In genomic region chr13:112762548-112762947, GRCm38 (mm10) we compare ENCODE assay signal across 18 mouse cellular contexts. TPM values are rescaled to one million over a fixed set of nuclear protein-coding genes. Genes with fewer than 3 reads are reported as not detected.
A peak's percentile ranks its signal among the peaks of the same experiment; 100 is the strongest.
DNase-seq lines count a peak whose midpoint lies in the region; ATAC-seq and TF ChIP-seq lines count a peak whose summit lies in the region.
"Had no signal": no experiment of that assay in that cellular context is flagged by ENCODE, and none has a peak within 500 bp of the region (broad histone marks: within the 10 kb centered on the region; RNA-seq: fewer than 3 reads in every experiment).

No protein-coding gene starts in this region.

- H3K4me3 ChIP-seq in heart, embryonic 15.5 days, result no peak overlapping the region
- H3K4me3 ChIP-seq in heart, embryonic 10.5 days, result no peak overlapping the region
- no peak overlapping the region for H3K4me3 ChIP-seq in liver, adult 2 months (ENCODE audit: insufficient read depth, low read depth, low read length)
- no peak overlapping the region for H3K4me3 ChIP-seq in embryonic facial prominence, embryonic 12.5 days
- no peak overlapping the region for H3K4me3 ChIP-seq in stomach, embryonic 14.5 days (ENCODE audit: low read depth, low read length)
- H3K4me3 ChIP-seq: erythroblast, embryonic 14.5 days; forebrain, embryonic 15.5 days had no signal

- peak overlapping the region; percentile 26; the same call in 1 of the 2 replicates for H3K27ac ChIP-seq in heart, embryonic 15.5 days
- H3K27ac ChIP-seq in heart, embryonic 10.5 days, result no peak overlapping the region; the same call in 1 of the 2 replicates
- peak overlapping the region; percentile 40; the same call in 1 of the 2 replicates for H3K27ac ChIP-seq in liver, adult 2 months (replicated peaks; ENCODE audit: insufficient read depth, low read depth, low read length)
- peak overlapping the region; percentile 31; the same call in 1 of the 2 replicates for H3K27ac ChIP-seq in embryonic facial prominence, embryonic 12.5 days
- peak overlapping the region; percentile 27; the same call in 1 of the 2 replicates for H3K27ac ChIP-seq in stomach, embryonic 14.5 days (ENCODE audit: low read length)
- H3K27ac ChIP-seq: forebrain, embryonic 15.5 days; hindbrain, embryonic 14.5 days had no signal

- DNase-seq in heart, embryonic 10.5 days (ENCODE audit: low spot score), result no peak
- DNase-seq in liver, adult 2 months (ENCODE audit: extremely low read depth, low read depth, low spot score), result no peak
- DNase-seq in liver, result no peak
- no peak for DNase-seq in embryo, embryonic 11 days
- DNase-seq in urinary bladder, adult 2 months (ENCODE audit: low spot score), result no peak
- DNase-seq: adrenal gland, adult 8-10 months; cerebellum, adult 18-20 months; layer of hippocampus, postnatal 36 days; left cerebral cortex, postnatal 4 days; midbrain, embryonic 14.5 days; thymus, adult 2 months had no signal

- TF ChIP-seq CTCF in liver, adult 2 months (IDR thresholded peaks at IDR 0.05; ENCODE audit: low read depth, low read length), result no peak

- H3K79me2 ChIP-seq in liver, adult 2 months (ENCODE audit: control insufficient read depth, insufficient read depth, low read length), result no peaks in the 10 kb centered on the region

- WGBS in heart, embryonic 15.5 days, result 52% methylated on average over 4 of the region's 4 CpGs
- WGBS in heart, embryonic 10.5 days, result 70% methylated on average over 4 of the region's 4 CpGs
- WGBS in liver, adult 2 months, result 74% methylated on average over 4 of the region's 4 CpGs
- WGBS in embryonic facial prominence, embryonic 12.5 days, result 31% methylated on average over 4 of the region's 4 CpGs
- WGBS in stomach, embryonic 14.5 days, result 36% methylated on average over 4 of the region's 4 CpGs

- no peak overlapping the region for H3K9ac ChIP-seq in heart, embryonic 15.5 days
- H3K9ac ChIP-seq in liver, adult 2 months (ENCODE audit: low read depth, low read length), result no peak overlapping the region
- no peak overlapping the region for H3K9ac ChIP-seq in embryonic facial prominence, embryonic 12.5 days
- no peak overlapping the region for H3K9ac ChIP-seq in stomach, embryonic 14.5 days (replicated peaks; ENCODE audit: low read depth, low read length)
- H3K9ac ChIP-seq: forebrain, embryonic 15.5 days; hindbrain, embryonic 14.5 days had no signal

- TF ChIP-seq POLR2A in liver, adult 2 months (IDR thresholded peaks at IDR 0.05; ENCODE audit: extremely low read depth, insufficient read depth, low read length), result no peak

- no peaks in the 10 kb centered on the region for H3K36me3 ChIP-seq in heart, embryonic 15.5 days
- H3K36me3 ChIP-seq in heart, embryonic 10.5 days, result peaks cover 3% of the 10 kb centered on the region; the same call in 1 of the 2 replicates
- H3K36me3 ChIP-seq in liver, adult 2 months (ENCODE audit: control insufficient read depth, insufficient read depth, low read length), result no peaks in the 10 kb centered on the region
- no peaks in the 10 kb centered on the region for H3K36me3 ChIP-seq in embryonic facial prominence, embryonic 12.5 days
- H3K36me3 ChIP-seq in stomach, embryonic 14.5 days (ENCODE audit: control insufficient read depth, insufficient read depth, low read length), result no peaks in the 10 kb centered on the region
- H3K36me3 ChIP-seq: forebrain, embryonic 15.5 days; G1E had no signal

- H3K27me3 ChIP-seq in heart, embryonic 15.5 days, result no peaks in the 10 kb centered on the region
- H3K27me3 ChIP-seq in heart, embryonic 10.5 days (ENCODE audit: insufficient read depth, poor library complexity, severe bottlenecking), result no peaks in the 10 kb centered on the region
- no peaks in the 10 kb centered on the region for H3K27me3 ChIP-seq in liver, adult 2 months (ENCODE audit: control insufficient read depth, insufficient read depth, low read length)
- H3K27me3 ChIP-seq in embryonic facial prominence, embryonic 12.5 days, result no peaks in the 10 kb centered on the region
- no peaks in the 10 kb centered on the region for H3K27me3 ChIP-seq in stomach, embryonic 14.5 days (ENCODE audit: control insufficient read depth, insufficient read depth, low read length)
- H3K27me3 ChIP-seq: forebrain, embryonic 15.5 days had no signal

- H3K4me2 ChIP-seq in heart, embryonic 15.5 days, result no peak overlapping the region
- no peak overlapping the region for H3K4me2 ChIP-seq in embryonic facial prominence, embryonic 12.5 days (replicated peaks)
- no peak overlapping the region for H3K4me2 ChIP-seq in stomach, embryonic 14.5 days (replicated peaks; ENCODE audit: low read depth, low read length)
- H3K4me2 ChIP-seq: forebrain, embryonic 15.5 days; hindbrain, embryonic 14.5 days had no signal

- H3K9me3 ChIP-seq in heart, embryonic 15.5 days (replicated peaks), result peaks cover 6% of the 10 kb centered on the region; the same call in 1 of the 2 replicates
- H3K9me3 ChIP-seq in heart, embryonic 10.5 days, result peaks cover 6% of the 10 kb centered on the region; the same call in 1 of the 2 replicates
- peaks cover 14% of the 10 kb centered on the region for H3K9me3 ChIP-seq in embryonic facial prominence, embryonic 12.5 days
- peaks cover 7% of the 10 kb centered on the region for H3K9me3 ChIP-seq in stomach, embryonic 14.5 days (ENCODE audit: control insufficient read depth, low read depth, low read length)
- H3K9me3 ChIP-seq: G1E had no signal

- H3K4me1 ChIP-seq in heart, embryonic 15.5 days (replicated peaks), result peaks cover 37% of the 10 kb centered on the region
- peaks cover 50% of the 10 kb centered on the region for H3K4me1 ChIP-seq in heart, embryonic 10.5 days
- peaks cover 5% of the 10 kb centered on the region; the same call in 1 of the 2 replicates for H3K4me1 ChIP-seq in liver, adult 2 months (ENCODE audit: control insufficient read depth, insufficient read depth, low read length)
- H3K4me1 ChIP-seq in embryonic facial prominence, embryonic 12.5 days, result peaks cover 13% of the 10 kb centered on the region; the same call in 1 of the 2 replicates
- H3K4me1 ChIP-seq in stomach, embryonic 14.5 days (ENCODE audit: control insufficient read depth, insufficient read depth, low read length), result peaks cover 36% of the 10 kb centered on the region; the same call in 1 of the 2 replicates
- H3K4me1 ChIP-seq: forebrain, embryonic 15.5 days had no signal

- ATAC-seq in heart, embryonic 15.5 days (replicated peaks; ENCODE audit: insufficient number of reproducible peaks, insufficient read depth, low FRiP score, low read depth), result no peak
- no peak for ATAC-seq in embryonic facial prominence, embryonic 12.5 days (ENCODE audit: insufficient number of reproducible peaks, insufficient read depth, low FRiP score, low TSS enrichment)
- ATAC-seq in stomach, embryonic 14.5 days (ENCODE audit: insufficient number of reproducible peaks, insufficient read depth, low FRiP score, low read depth), result no peak
- ATAC-seq: forebrain, embryonic 15.5 days had no signal

RNA-seq across cellular contexts. Expression of gene Plpp1, which starts 38.0 kb away (rescaled TPM):
- polyA plus RNA-seq in heart, embryonic 15.5 days (2015; fragmentation: Nextera tagmentation; extraction: Ambion mirVana), result 54.1 and 61.2 TPM in 2 replicates
- polyA plus RNA-seq in heart, embryonic 10.5 days (2016; fragmentation: Nextera tagmentation; extraction: Ambion mirVana), result 39.6 and 41.3 TPM in 2 replicates
- 18.6 and 24.3 TPM in 2 replicates for total RNA-seq in liver, adult 2 months (2014; rRNA removed)
- polyA plus RNA-seq in liver, adult 2 months (2012; rRNA removed), result 13.4 and 15.0 TPM in 2 replicates
- polyA plus RNA-seq in embryonic facial prominence, embryonic 12.5 days (2016; fragmentation: Nextera tagmentation; extraction: Ambion mirVana), result 34.4 and 38.2 TPM in 2 replicates
- 97.1 and 98.9 TPM in 2 replicates for polyA plus RNA-seq in stomach, embryonic 14.5 days (2014; fragmentation: Nextera tagmentation; extraction: Ambion mirVana)
- polyA plus RNA-seq in urinary bladder, adult 2 months (2012; rRNA removed), result 139 and 141 TPM in 2 replicates
